Mouse (Mus musculus): ENCODE measurements around the gene Mgat4e.

Gene Mgat4e

GRCm38 (mm10) chr1:134549632-134550132 is at the start of gene Mgat4e:
Mgat4e (minus strand) TSS chr1:134549682.
- DNase-seq (ENCODE audit: low spot score in 2 of 2): no peak

GRCm38 (mm10) chr1:134597339-134598054 is 48.0 kb upstream of the Mgat4e start:
- no peak for DNase-seq (ENCODE audit: low spot score in 2 of 2)

GRCm38 (mm10) chr1:134591773-134592172 is 42.3 kb upstream of the Mgat4e start:
- DNase-seq (ENCODE audit: low spot score in 2 of 2): no peak

GRCm38 (mm10) chr1:134589676-134590075 is 40.2 kb upstream of the Mgat4e start:
- DNase-seq (ENCODE audit: low spot score in 2 of 2): no peak

- no peak for DNase-seq (ENCODE audit: low spot score in 2 of 2)
These were observed 34.1 kb upstream of the Mgat4e start for GRCm38 (mm10) chr1:134583560-134583959.

GRCm38 (mm10) chr1:134580796-134581195 is 31.3 kb upstream of the Mgat4e start:
- DNase-seq (ENCODE audit: low spot score in 2 of 2): no peak

- DNase-seq (ENCODE audit: low spot score in 2 of 2): no peak
These were observed 28.1 kb upstream of the Mgat4e start for GRCm38 (mm10) chr1:134577384-134578120.

- no peak for DNase-seq (ENCODE audit: low spot score in 2 of 2)
These were observed 24.4 kb upstream of the Mgat4e start for GRCm38 (mm10) chr1:134573932-134574315.

GRCm38 (mm10) chr1:134573300-134573931 is 23.9 kb upstream of the Mgat4e start:
- DNase-seq (ENCODE audit: low spot score in 2 of 2): no peak

- DNase-seq (ENCODE audit: low spot score in 2 of 2): no peak
These were observed 21.1 kb upstream of the Mgat4e start for GRCm38 (mm10) chr1:134570631-134571030.

GRCm38 (mm10) chr1:134570171-134570570 is 20.7 kb upstream of the Mgat4e start:
- no peak for DNase-seq (ENCODE audit: low spot score in 2 of 2)

- DNase-seq (ENCODE audit: low spot score in 2 of 2): no peak
These were observed 18.0 kb upstream of the Mgat4e start for GRCm38 (mm10) chr1:134567511-134567910.

GRCm38 (mm10) chr1:134563726-134564125 is 14.2 kb upstream of the Mgat4e start:
- no peak for DNase-seq (ENCODE audit: low spot score in 2 of 2)

- no peak for DNase-seq (ENCODE audit: low spot score in 2 of 2)
These were observed 13.0 kb upstream of the Mgat4e start for GRCm38 (mm10) chr1:134562457-134562856.

GRCm38 (mm10) chr1:134561770-134562143 is 12.3 kb upstream of the Mgat4e start:
- DNase-seq (ENCODE audit: low spot score in 2 of 2): no peak

- peak; percentile 39 to 43 for DNase-seq (ENCODE audit: low spot score in 2 of 2)
These were observed 11.6 kb upstream of the Mgat4e start for GRCm38 (mm10) chr1:134560801-134561769.

GRCm38 (mm10) chr1:134560396-134560795 is 10.9 kb upstream of the Mgat4e start:
- DNase-seq (ENCODE audit: low spot score in 2 of 2): peak; percentile 67 to 76

- DNase-seq (ENCODE audit: low spot score in 2 of 2): peak in 1 of 2 experiments; percentile 86
These were observed 10.5 kb upstream of the Mgat4e start, which contains the start of gene Kdm5b for GRCm38 (mm10) chr1:134559976-134560375. Kdm5b (plus strand) TSS chr1:134560171.

GRCm38 (mm10) chr1:134559226-134559625 is 9.7 kb upstream of the Mgat4e start:
- DNase-seq (ENCODE audit: low spot score in 2 of 2): no peak

GRCm38 (mm10) chr1:134558511-134558910 is 9.0 kb upstream of the Mgat4e start:
- DNase-seq (ENCODE audit: low spot score in 2 of 2): no peak

- peak; percentile 86 to 92 for DNase-seq (ENCODE audit: low spot score in 2 of 2)
These were observed 7.3 kb upstream of the Mgat4e start for GRCm38 (mm10) chr1:134556671-134557218.

All from spleen, postnatal 10 days (tissue).